Mouse (Mus musculus) ES-Bruce4 (cell line): ENCODE measurements at regions not wholly inside any gene's neighbourhood (a gene's known extent, or its start where the extent isn't known, plus 50 kb on each side); places are given as distances from the start of the nearest gene placed in this dataset.

ENCODE experiments used
- H3K27ac ChIP-seq: 2 replicates; pipeline ENCODE4 v1.5.1; 2012; ENCODE audit warnings: low read length, inconsistent platforms; ENCODE audit not compliant: insufficient read depth
- H3K27me3 ChIP-seq: 2 replicates; pipeline ENCODE4 v1.6.1; 2012; ENCODE audit warnings: mild to moderate bottlenecking, low read length, inconsistent platforms; ENCODE audit not compliant: control insufficient read depth, poor library complexity, insufficient read depth, severe bottlenecking
- H3K36me3 ChIP-seq: 2 replicates; pipeline ENCODE4 v1.6.1; 2012; ENCODE audit warnings: inconsistent platforms, mild to moderate bottlenecking, low read length, moderate library complexity; ENCODE audit not compliant: control insufficient read depth, poor library complexity, insufficient read depth, severe bottlenecking
- H3K4me1 ChIP-seq: one replicate; pipeline ENCODE4 v1.8.1; 2011; ENCODE audit warnings: low read length; ENCODE audit not compliant: control insufficient read depth, insufficient read depth
- H3K4me3 ChIP-seq: 2 replicates; pipeline ENCODE4 v1.5.1; 2011; ENCODE audit warnings: low read depth, mild to moderate bottlenecking, low read length
- H3K9ac ChIP-seq: 2 replicates; pipeline ENCODE4 v1.6.1; 2012; ENCODE audit warnings: low read depth, mild to moderate bottlenecking, inconsistent platforms; ENCODE audit not compliant: poor library complexity, severe bottlenecking
- H3K9me3 ChIP-seq: replicated peaks from 2 replicates; pipeline ENCODE4 v1.6.1; 2012; ENCODE audit warnings: mild to moderate bottlenecking, low read length, inconsistent platforms; ENCODE audit not compliant: control insufficient read depth, poor library complexity, insufficient read depth, severe bottlenecking
- CTCF ChIP-seq: IDR thresholded peaks from one replicate; pipeline ENCODE4 v1.8.1; 2011; ENCODE audit warnings: low read depth, low read length
- EP300 ChIP-seq: IDR thresholded peaks from 2 replicates; pipeline ENCODE4 v1.6.1; 2011; ENCODE audit warnings: low read depth, low read length; ENCODE audit not compliant: insufficient read depth
- POLR2A ChIP-seq: IDR thresholded peaks from one replicate; pipeline ENCODE4 v1.8.1; 2011; ENCODE audit warnings: low read length; ENCODE audit not compliant: insufficient read depth

DNA sequence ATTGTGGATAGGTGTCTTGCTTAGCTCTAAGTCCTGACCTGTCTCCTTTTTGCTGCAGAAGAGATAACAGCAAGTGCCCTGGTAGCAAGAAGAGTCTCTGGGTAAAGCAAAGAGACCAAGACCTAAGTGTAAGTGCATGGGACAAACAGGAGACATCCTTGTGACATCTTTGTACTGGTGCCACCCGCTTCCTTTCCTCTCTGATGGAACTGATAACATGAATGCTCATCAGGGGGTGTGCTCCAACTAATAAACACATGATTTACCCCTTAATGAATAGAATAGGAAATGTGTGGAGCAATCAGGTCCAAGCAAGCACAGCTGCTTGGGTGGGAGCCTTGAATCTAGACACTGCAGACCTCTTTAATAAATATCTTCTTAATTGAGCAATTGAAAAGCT is 362.9 kb upstream of the Nrp1 start:
- no peak overlapping the region for H3K9ac ChIP-seq
- no peak for TF ChIP-seq POLR2A
- no peak for TF ChIP-seq CTCF
- no peak for TF ChIP-seq EP300
- no peaks in the 10 kb centered on the region for H3K9me3 ChIP-seq
- no peaks in the 10 kb centered on the region for H3K27me3 ChIP-seq
- peaks cover 2% of the 10 kb centered on the region for H3K4me1 ChIP-seq
- no peak overlapping the region for H3K4me3 ChIP-seq
- no peak overlapping the region for H3K27ac ChIP-seq
- H3K36me3 ChIP-seq = no peaks in the 10 kb centered on the region

DNA sequence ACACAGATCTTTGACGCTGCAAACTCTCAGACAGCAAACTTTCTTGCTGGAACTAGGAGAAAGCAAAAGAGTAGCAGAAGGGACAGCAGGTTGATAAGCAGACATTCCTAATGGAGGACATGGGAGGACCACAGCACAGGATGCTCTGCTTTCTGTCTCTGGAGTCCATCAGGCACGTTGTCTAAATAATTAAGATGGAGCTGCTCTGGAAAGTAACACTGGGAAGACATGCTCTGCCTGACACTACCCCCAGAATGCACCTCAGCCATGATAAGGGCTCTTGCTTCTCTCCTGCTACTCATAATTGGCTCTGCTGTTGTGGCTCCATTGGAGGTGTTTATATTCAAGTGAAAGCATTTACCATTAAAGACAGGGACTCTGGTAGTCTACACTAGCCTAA is 356.0 kb upstream of the Nrp1 start:
- TF ChIP-seq CTCF (no peak), POLR2A (no peak), EP300 (no peak)
- H3K27me3 ChIP-seq = no peaks in the 10 kb centered on the region
- no peaks in the 10 kb centered on the region for H3K36me3 ChIP-seq
- H3K27ac ChIP-seq = no peak overlapping the region
- no peaks in the 10 kb centered on the region for H3K4me1 ChIP-seq
- no peak overlapping the region for H3K9ac ChIP-seq
- no peak overlapping the region for H3K4me3 ChIP-seq
- H3K9me3 ChIP-seq = no peaks in the 10 kb centered on the region

DNA sequence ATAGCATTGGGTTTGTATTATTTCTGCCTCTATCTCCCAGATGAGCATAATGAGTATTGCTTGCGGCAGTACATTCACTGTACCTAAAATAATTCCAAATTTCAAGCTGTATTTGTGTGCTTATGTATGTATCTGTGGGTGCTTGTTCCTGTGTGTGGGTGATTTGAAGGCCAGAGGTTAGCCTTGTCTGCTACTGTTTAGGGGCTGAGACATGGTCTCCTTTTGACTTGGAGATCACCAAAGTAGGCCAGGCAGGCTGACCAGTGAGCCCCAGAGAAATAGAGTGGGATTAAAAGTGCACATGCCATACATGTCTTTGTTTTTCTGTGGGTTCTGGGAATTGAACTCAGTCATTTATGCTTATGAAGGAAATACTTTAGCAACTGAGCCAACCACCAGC is 355.6 kb upstream of the Nrp1 start:
- no peaks in the 10 kb centered on the region for H3K36me3 ChIP-seq
- H3K4me3 ChIP-seq = no peak overlapping the region
- H3K9ac ChIP-seq = no peak overlapping the region
- TF ChIP-seq POLR2A = no peak
- no peak for TF ChIP-seq CTCF
- no peak for TF ChIP-seq EP300
- no peaks in the 10 kb centered on the region for H3K27me3 ChIP-seq
- no peak overlapping the region for H3K27ac ChIP-seq
- no peaks in the 10 kb centered on the region for H3K9me3 ChIP-seq
- no peaks in the 10 kb centered on the region for H3K4me1 ChIP-seq

GRCm38 (mm10) chr8:128003385-128003784 is 355.0 kb upstream of the Nrp1 start:
- H3K9me3 ChIP-seq = no peaks in the 10 kb centered on the region
- no peaks in the 10 kb centered on the region for H3K36me3 ChIP-seq
- H3K27me3 ChIP-seq = no peaks in the 10 kb centered on the region
- H3K27ac ChIP-seq = no peak overlapping the region
- no peak overlapping the region for H3K4me3 ChIP-seq
- TF ChIP-seq EP300 = no peak
- no peak for TF ChIP-seq POLR2A
- TF ChIP-seq CTCF = no peak
- H3K4me1 ChIP-seq = no peaks in the 10 kb centered on the region
- H3K9ac ChIP-seq = no peak overlapping the region

DNA sequence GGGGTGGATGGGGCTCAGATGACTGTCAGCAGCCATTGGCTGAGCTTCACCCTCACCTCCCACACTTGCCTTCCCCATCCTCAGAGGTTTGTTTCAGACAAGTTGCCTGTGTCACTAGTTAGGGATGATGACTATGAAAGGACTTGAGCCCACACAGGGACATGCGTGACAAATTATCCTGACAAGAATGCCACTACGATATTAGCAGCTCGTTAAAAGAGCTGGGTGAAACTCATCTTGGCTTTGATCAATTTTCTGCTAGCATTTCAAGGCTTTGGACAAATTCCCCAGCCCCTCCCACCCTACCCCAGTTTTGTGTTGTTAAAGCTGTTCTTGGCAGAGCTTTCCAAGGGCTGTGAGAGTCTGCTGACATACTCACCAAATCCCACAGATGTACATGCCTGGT is 354.5 kb upstream of the Nrp1 start:
- Histone ChIP-seq H3K27ac (no peak overlapping the region), H3K9ac (no peak overlapping the region), H3K9me3 (no peaks in the 10 kb centered on the region), H3K4me1 (no peaks in the 10 kb centered on the region), H3K4me3 (no peak overlapping the region), H3K36me3 (no peaks in the 10 kb centered on the region), H3K27me3 (no peaks in the 10 kb centered on the region)
- no peak for TF ChIP-seq EP300
- no peak for TF ChIP-seq CTCF
- TF ChIP-seq POLR2A = no peak

GRCm38 (mm10) chr8:128009393-128010010 is 348.9 kb upstream of the Nrp1 start:
- Histone ChIP-seq H3K4me1 (no peaks in the 10 kb centered on the region), H3K9me3 (no peaks in the 10 kb centered on the region), H3K4me3 (no peak overlapping the region), H3K36me3 (no peaks in the 10 kb centered on the region), H3K27me3 (no peaks in the 10 kb centered on the region), H3K9ac (no peak overlapping the region), H3K27ac (no peak overlapping the region)
- no peak for TF ChIP-seq POLR2A
- TF ChIP-seq CTCF = no peak
- TF ChIP-seq EP300 = no peak
